Mouse (Mus musculus) cerebellum, postnatal 36 days (tissue): ENCODE measurements at regions not wholly inside any gene's neighbourhood (a gene's known extent, or its start where the extent isn't known, plus 50 kb on each side); places are given as distances from the start of the nearest gene placed in this dataset.

Experiments
- DNase-seq, 2 experiments: peaks; one replicate each; pipeline ENCODE4 v3.0.0; 2021 to 2022; ENCODE audit warnings: mixed read lengths in 2 of 2

- no peak for DNase-seq
Measured at GRCm38 (mm10) chr7:95689161-95689833, 481.7 kb upstream of the Tenm4 start.

DNA sequence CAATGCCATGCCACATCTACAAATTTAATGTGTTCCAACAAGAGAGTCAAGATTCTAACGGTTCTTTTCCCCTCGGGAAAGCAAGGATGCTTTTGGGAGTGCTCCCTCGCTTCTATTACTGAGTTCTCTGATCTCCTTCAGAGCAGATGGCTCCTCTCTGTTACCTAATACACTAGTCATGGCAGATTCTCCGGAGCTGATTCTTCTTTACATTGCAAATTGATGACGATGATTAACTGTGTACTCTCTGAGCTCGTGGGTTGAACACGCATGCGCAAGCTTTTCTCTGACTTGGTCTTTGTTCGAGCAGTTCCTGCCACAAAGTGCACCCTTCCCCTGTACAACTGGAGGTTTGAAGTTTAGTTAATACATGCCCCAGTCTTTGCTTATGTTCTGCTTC is 471.5 kb upstream of the Tenm4 start:
- DNase-seq = no peak

GRCm38 (mm10) chr7:95710088-95710487 is 461.0 kb upstream of the Tenm4 start:
- no peak for DNase-seq

DNA sequence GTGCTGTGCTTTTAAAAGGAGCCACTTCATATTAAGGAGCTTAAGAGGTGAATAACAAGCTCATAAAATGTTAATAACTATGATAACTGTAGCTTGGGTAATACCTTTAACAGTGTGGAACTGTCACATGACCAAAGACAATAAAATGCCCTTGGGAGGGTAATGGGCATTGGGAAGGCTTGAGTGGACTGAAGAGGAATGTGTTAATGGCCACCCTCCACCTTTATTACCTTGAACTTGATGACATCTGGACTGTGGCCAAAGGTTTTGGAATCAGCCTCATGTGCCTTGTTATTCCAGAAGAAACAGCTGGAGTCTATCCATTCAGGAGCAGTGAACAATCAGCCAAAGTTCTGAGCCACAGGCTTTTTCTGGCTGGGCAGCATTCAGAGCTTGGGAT is 451.0 kb upstream of the Tenm4 start:
- DNase-seq = no peak

DNA sequence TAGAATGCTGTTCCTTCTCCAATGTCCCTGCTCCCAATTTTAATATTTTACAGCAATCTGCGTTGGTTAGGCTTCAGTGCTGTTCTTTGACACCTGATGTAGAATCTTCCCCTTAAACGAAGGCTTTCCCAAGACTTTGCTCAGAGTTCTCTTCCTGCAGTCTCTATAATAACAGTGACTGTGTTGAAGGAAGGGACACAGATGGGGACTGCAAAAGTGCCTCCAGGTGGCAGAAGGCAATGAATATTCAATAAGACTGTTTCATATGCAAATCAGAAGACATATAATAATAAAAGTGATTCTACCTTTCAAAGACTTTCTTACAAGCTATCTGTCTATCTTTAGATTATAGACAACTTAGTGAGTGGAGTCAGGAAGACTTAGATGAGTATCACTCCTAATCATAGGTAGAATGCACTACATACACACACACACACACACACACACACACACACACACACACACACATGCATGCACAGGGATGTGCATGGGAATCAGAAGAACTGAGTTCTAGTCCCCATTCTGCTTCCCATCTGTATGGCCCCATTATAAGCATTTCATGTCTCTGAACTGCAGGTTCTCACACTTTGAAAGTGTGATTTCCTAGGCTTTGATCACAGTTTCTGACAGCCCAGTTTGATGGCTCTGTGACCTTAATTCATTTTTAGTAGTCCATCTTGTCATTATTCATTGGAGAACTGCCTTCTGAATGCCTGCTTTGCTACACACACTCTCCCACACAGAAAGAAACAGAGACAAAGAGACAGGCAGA is 445.1 kb upstream of the Tenm4 start:
- no peak for DNase-seq

DNA sequence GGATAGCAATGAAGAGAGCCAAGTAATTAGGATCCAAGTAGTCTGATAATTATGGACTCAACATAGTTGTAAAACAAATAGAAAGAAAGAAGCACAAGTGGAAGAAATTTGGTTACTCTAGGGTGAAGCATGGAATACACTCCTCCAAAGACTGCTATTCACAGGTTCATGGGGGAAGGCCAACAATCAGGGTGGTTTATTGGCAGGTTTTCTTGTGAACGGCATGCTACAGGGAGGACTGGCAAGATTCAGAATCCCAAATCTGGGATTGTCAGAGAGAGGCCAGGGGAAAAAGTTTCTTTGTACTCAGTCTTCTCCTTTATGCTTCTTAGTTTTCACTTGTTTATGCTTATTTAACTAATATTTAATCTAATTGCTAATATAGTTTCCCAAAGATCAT is 437.2 kb upstream of the Tenm4 start:
- DNase-seq = no peak

DNA sequence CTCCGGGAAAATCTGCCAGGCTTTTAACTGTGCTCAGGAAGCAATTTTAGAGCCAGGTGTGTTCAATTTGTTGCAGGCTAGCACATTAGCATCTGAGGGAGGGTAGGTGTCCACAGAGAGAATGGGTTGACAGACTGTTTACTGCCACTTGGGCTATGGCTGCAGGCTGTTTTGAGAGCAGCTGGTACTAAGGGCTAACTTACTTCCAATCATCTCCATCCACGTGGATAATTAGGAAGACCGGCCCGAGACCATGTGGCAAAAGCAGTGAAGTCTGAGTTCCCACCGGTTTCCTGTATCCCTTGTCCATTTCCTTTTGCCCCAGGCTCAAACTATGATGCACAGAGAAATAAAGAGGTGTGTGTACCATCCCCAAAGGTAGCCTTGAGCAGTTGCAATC is 436.5 kb upstream of the Tenm4 start:
- DNase-seq = no peak

DNA sequence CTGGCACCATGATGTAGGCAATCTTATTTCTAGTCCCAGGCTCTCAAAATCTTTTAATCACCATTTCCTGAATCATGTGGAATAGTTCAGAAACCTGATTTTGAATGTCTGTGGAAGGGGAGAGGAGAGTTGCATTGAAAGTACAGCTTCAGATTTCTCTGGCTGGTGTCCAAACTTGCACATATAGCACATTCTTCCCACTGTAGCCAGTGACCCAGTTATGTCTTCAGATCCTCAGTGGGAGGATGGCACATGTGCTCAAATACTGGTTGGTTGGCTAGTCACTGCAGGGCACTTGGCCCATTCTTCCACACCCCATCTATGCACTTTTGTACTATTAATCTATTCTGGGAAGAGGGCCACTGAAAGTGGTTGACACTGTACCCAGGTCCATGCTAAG is 434.3 kb upstream of the Tenm4 start:
- peak in 1 of 2 experiments; percentile 4 for DNase-seq

GRCm38 (mm10) chr7:95738725-95739245 is 432.3 kb upstream of the Tenm4 start:
- DNase-seq = no peak

DNA sequence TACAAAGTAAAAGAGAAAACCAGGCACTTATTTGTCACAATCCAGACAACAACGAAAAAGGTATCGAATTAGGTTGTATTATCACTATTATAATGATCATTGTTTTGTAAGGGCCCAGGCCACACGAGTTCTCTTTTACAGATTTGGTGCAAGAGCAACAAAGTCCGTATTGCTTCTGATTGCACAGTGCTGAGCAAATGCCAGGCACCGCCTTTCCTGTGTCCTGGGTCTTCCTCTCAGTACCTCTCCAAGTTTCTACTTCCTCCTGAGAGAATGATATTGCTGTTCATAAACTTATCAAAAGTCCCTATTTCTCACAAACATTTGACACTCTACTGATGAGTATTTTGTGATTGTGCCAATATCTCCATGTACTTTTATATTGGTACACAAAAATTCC is 431.3 kb upstream of the Tenm4 start:
- no peak for DNase-seq

DNA sequence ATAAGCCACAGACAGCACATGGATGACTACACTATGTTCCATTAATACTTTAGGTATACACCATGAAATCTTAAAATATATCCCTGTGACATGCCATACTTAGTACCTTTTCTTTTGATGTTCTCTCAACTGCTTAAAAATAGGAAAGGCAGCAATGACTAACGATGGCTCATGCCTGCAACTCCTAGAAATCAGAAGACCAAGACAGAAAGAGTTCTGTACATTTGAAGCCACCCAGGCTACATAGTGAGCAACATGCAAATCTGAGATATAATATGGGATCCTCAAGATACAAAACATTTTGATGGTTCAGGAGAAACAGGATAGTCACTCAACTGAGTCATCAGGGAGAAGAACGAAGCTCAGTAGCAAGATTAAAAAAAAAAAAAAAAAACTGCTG is 412.7 kb upstream of the Tenm4 start:
- DNase-seq = no peak

- DNase-seq = no peak
Measured at GRCm38 (mm10) chr7:95760945-95761661, 409.9 kb upstream of the Tenm4 start.

GRCm38 (mm10) chr7:95766356-95767150 is 404.5 kb upstream of the Tenm4 start:
- no peak for DNase-seq

GRCm38 (mm10) chr7:95784523-95784922 is 386.5 kb upstream of the Tenm4 start:
- no peak for DNase-seq

- DNase-seq = no peak
Measured at GRCm38 (mm10) chr7:95787543-95787942, 383.5 kb upstream of the Tenm4 start.

- no peak for DNase-seq
Measured at GRCm38 (mm10) chr7:95787951-95788350, 383.1 kb upstream of the Tenm4 start.

GRCm38 (mm10) chr7:95789424-95789823 is 381.6 kb upstream of the Tenm4 start:
- DNase-seq = no peak

DNA sequence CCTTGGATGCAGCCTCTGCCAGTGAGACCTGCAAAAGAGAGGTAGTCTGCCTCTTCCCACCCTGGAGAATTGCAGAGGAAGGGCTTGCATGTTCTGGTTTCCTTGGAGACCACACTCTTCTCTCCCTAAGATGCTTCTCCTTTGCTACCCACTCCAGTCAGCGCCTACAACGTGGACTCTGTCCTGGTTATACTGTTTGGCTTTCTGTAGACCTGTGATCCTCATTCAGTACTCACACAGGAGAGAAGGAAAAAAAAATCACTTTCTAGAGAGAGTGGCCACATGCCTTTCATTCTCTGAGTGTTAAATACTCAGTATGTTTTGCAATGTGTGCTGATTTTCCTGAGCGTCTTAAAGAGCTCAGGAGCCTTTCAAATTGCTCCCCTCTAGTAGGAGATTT is 372.0 kb upstream of the Tenm4 start:
- no peak for DNase-seq

DNA sequence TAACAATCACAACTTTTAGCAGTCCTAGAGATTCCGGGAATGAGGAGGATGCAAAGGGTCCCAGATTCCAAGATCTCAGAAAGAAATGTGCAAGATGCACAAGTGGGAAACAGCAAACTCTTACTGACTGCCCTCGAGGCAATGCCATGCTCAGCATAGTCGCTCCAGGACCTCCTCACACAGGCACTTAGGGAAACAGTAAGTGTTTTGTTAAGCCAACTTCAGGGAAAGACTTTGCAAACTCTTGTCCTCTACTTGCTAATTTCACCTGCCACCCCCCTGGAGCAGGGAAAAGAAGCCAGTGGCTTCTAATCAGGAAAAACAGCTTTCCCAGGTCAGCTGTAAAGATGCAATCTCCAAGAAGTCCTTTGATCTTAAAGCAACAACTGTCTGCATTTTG is 361.4 kb upstream of the Tenm4 start:
- no peak for DNase-seq

- no peak for DNase-seq
Measured at GRCm38 (mm10) chr7:95810096-95810495, 360.9 kb upstream of the Tenm4 start.

- no peak for DNase-seq
Measured at GRCm38 (mm10) chr7:95814865-95815264, 356.2 kb upstream of the Tenm4 start.

GRCm38 (mm10) chr7:95823539-95823938 is 347.5 kb upstream of the Tenm4 start:
- DNase-seq = no peak

- DNase-seq = no peak
Measured at GRCm38 (mm10) chr7:95829889-95830288, 341.2 kb upstream of the Tenm4 start.
